Mouse (Mus musculus): ENCODE data around the gene Antxr1. TPM values are rescaled to one million over a fixed set of nuclear protein-coding genes. Genes with fewer than 3 reads are reported as not detected.
A peak's percentile ranks its signal among the peaks of the same experiment; 100 is the strongest.

Gene Antxr1
- polyA plus RNA-seq, 1 experiment from 2014 or later, result 6.5 TPM

DNA sequence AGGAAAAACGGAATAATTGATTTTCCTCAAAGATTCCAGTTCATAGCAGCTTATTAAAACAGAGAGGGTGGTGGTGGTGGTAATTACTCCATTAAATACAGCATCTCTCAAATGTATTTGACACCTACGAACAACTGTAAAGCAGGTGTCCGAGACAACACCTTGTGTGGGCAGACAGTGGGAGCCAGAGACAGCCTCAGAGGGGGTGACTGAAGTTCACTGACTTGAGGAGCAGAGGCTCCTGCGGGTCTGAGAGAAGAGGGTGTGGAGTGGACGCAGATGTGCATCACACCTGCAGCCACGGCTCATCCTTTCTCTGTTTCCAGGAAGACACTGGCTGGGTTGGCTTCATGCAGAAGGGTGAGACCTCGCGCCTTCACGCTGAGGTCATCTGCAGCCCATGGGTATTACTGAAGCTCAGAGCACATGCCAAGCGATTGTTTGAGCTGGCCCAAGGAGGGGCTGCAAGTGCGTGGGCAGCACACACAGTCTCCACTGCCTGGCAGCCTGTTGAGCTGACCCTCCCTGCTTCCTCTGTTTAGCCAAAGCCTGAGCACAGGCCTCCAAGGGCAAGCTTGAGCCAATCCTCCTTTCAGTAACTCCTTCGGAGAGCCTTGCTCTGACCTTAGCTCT is 168.8 kb downstream of the Antxr1 start:
- no peak for ATAC-seq (ENCODE audit: insufficient number of reproducible peaks, insufficient read depth, low FRiP score, low read depth)
- Histone ChIP-seq H3K36me3 (ENCODE audit: control insufficient read depth, insufficient read depth, low read length) (no peaks in the 10 kb centered on the region), H3K4me3 (ENCODE audit: control insufficient read depth in 1 of 2, insufficient read depth in 1 of 2, low read depth in 1 of 2, low read length in 2 of 2) (no peak overlapping the region), H3K9me3 (ENCODE audit: control insufficient read depth, low read length) (no peaks in the 10 kb centered on the region), H3K4me1 (ENCODE audit: control insufficient read depth in 2 of 2, insufficient read depth in 2 of 2, low read length in 2 of 2) (no peaks in the 10 kb centered on the region; a peak in 1 of 4 replicates), H3K9ac (ENCODE audit: low read length) (no peak overlapping the region), H3K27me3 (ENCODE audit: control insufficient read depth, insufficient read depth, low read length) (no peaks in the 10 kb centered on the region), H3K4me2 (ENCODE audit: low read length) (no peak overlapping the region), H3K27ac (replicated peaks in 1 of 2; ENCODE audit: control insufficient read depth in 1 of 2, insufficient read depth in 1 of 2, low read depth in 2 of 2, low read length in 2 of 2) (no peak overlapping the region)
- WGBS, result 83% methylated on average over 12 of the region's 12 CpGs

DNA sequence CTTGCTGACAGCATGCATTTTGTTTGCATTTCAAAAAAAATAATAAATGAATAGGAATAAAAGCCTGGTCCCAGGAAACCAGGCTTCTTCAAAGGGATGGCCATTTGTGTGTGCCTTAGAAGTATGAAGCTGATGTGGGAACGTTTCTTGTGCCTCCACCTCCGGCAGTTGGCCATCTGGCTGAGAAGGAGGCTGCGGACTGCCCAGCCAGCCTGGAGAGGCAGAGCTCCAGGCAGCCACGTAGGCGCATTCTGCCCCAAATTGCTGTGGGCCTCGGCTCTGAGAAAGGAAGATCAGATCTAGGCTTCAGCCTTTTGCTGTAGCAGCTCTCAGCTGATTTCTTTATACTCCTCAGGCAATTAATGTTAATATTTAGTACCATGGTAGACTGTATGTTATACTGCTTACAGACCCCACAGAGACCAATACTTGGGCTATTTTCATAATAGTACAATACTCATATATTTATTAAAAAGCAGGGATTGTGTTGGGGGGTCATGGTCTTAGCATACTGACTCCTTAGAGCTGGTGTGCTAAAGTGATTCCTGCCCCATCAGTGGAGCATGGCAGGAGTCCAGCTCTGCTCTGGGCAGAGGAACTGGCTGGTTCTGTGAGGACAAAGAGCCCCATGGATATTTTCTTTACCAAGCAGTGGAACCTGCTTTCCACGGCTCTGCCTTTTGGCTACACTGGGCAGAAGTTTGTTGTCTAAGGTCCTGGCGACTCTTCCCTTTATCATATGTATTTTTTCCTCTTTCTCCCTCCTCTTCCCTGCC is 169.9 kb downstream of the Antxr1 start:
- Histone ChIP-seq H3K4me2 (ENCODE audit: low read length) (no peak overlapping the region), H3K27me3 (ENCODE audit: control insufficient read depth, insufficient read depth, low read length) (no peaks in the 10 kb centered on the region), H3K9me3 (ENCODE audit: control insufficient read depth, low read length) (no peaks in the 10 kb centered on the region), H3K36me3 (ENCODE audit: control insufficient read depth, insufficient read depth, low read length) (no peaks in the 10 kb centered on the region), H3K4me3 (ENCODE audit: control insufficient read depth in 1 of 2, insufficient read depth in 1 of 2, low read depth in 1 of 2, low read length in 2 of 2) (no peak overlapping the region), H3K4me1 (ENCODE audit: control insufficient read depth in 2 of 2, insufficient read depth in 2 of 2, low read length in 2 of 2) (peaks cover 0 to 5% of the 10 kb centered on the region in 2 experiments; a peak in 1 of 4 replicates), H3K27ac (replicated peaks in 1 of 2; ENCODE audit: control insufficient read depth in 1 of 2, insufficient read depth in 1 of 2, low read depth in 2 of 2, low read length in 2 of 2) (no peak overlapping the region), H3K9ac (ENCODE audit: low read length) (no peak overlapping the region)
- no peak for ATAC-seq (ENCODE audit: insufficient number of reproducible peaks, insufficient read depth, low FRiP score, low read depth)
- 73% methylated on average over 8 of the region's 8 CpGs for WGBS

DNA sequence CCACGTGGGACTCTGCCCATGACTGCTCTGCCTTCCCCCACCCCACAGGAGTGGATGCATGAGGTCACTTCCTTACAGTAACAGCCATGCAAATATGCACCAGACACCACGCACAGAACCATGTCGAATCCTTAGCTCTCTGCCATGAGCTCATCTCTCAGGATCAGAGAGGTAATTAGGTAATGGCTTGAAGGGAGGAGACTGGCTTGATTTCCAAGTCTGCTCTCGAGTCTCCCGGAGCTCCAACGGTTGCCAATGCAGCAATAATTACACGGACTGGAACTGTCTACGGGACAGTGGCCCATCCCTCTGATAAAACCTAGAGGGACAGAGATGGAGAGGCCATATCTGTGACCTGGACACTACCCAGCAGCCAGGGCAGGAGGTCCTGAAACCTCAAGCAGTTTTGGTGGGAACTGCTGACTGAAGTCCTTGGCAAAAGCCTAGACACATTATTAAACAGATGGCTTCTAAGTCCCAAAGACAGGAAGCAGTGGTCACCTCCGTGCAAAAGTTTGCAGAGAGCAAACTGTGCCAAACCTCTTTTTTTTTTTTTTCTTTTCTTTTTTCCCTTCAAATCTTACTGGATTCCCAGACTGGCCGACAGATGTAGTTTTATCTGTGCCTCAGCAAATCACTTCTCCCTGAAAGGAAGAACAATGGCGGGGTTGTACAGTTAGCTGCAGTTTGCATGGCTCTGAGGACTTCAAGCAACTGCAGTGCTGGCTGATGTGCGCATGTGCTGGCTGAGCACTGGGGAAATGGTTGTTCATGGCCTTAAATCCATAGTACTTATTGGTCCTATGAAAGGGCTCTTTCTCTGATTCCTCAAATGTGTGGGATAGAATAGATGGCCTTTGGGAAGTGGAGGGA is 174.0 kb downstream of the Antxr1 start:
- Histone ChIP-seq H3K27me3 (ENCODE audit: control insufficient read depth, insufficient read depth, low read length) (no peaks in the 10 kb centered on the region), H3K9ac (ENCODE audit: low read length) (no peak overlapping the region), H3K4me2 (ENCODE audit: low read length) (no peak overlapping the region), H3K4me1 (ENCODE audit: control insufficient read depth in 2 of 2, insufficient read depth in 2 of 2, low read length in 2 of 2) (peaks cover 0 to 5% of the 10 kb centered on the region in 2 experiments; a peak in 1 of 4 replicates), H3K27ac (replicated peaks in 1 of 2; ENCODE audit: control insufficient read depth in 1 of 2, insufficient read depth in 1 of 2, low read depth in 2 of 2, low read length in 2 of 2) (peak overlapping the region; percentile 61), H3K36me3 (ENCODE audit: control insufficient read depth, insufficient read depth, low read length) (no peaks in the 10 kb centered on the region), H3K9me3 (ENCODE audit: control insufficient read depth, low read length) (no peaks in the 10 kb centered on the region), H3K4me3 (ENCODE audit: control insufficient read depth in 1 of 2, insufficient read depth in 1 of 2, low read depth in 1 of 2, low read length in 2 of 2) (no peak overlapping the region)
- WGBS, result 50% methylated on average over 12 of the region's 12 CpGs
- ATAC-seq (ENCODE audit: insufficient number of reproducible peaks, insufficient read depth, low FRiP score, low read depth), result peak; percentile 50; the same call in 1 of the 2 replicates

DNA sequence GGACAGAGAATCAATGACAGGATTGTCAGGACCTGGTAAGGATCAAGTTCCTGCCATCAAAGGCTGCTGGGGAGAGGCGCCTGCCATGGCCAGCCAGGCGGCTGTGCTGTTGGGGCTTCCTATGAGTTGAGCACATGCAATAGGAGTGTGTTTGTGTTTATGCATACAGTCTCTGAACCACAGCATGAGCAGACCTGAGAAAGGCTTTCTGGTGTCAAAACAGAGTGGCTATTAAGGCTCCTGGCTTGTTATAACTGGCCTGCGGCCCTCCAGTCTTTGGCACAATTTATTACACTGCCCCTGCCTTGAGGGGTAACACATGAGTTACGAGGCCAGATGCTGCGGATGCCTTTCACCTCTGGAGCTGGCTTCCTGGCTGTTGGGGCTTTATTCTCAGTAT is 175.4 kb downstream of the Antxr1 start:
- Histone ChIP-seq H3K9me3 (ENCODE audit: control insufficient read depth, low read length) (no peaks in the 10 kb centered on the region), H3K27me3 (ENCODE audit: control insufficient read depth, insufficient read depth, low read length) (no peaks in the 10 kb centered on the region), H3K4me2 (ENCODE audit: low read length) (no peak overlapping the region), H3K27ac (replicated peaks in 1 of 2; ENCODE audit: control insufficient read depth in 1 of 2, insufficient read depth in 1 of 2, low read depth in 2 of 2, low read length in 2 of 2) (no peak overlapping the region), H3K36me3 (ENCODE audit: control insufficient read depth, insufficient read depth, low read length) (no peaks in the 10 kb centered on the region), H3K4me1 (ENCODE audit: control insufficient read depth in 2 of 2, insufficient read depth in 2 of 2, low read length in 2 of 2) (peaks cover 0 to 5% of the 10 kb centered on the region in 2 experiments; a peak in 1 of 4 replicates), H3K4me3 (ENCODE audit: control insufficient read depth in 1 of 2, insufficient read depth in 1 of 2, low read depth in 1 of 2, low read length in 2 of 2) (no peak overlapping the region), H3K9ac (ENCODE audit: low read length) (no peak overlapping the region)
- 91% methylated on average over 5 of the region's 5 CpGs for WGBS
- no peak for ATAC-seq (ENCODE audit: insufficient number of reproducible peaks, insufficient read depth, low FRiP score, low read depth)

DNA sequence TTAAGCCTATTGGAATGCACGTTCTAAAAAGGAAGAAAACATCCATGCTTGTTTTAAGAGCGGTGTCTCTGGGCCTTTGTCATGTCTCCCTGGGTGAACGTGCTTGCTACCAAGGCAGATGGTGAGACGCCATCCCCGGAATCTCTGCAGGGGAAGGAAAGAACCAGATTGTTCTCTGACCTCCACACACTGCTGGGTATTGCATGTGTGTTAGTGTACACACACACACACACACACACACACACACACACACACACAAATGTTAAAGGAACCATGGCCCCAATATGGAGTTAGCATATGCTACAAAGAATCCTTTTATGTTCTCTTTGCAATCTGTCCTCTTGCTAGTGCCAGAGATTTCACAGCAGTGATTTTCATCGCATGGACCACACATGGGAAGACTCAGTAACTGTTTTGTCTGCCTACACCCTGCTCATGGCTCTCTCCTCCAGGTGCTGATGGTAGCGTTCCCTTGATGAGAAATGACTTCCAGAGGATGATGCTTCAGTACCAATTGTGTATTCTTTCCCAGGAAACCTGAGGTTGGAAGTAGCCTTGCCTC is 177.5 kb downstream of the Antxr1 start:
- H3K27ac ChIP-seq (replicated peaks in 1 of 2; ENCODE audit: control insufficient read depth in 1 of 2, insufficient read depth in 1 of 2, low read depth in 2 of 2, low read length in 2 of 2), result no peak overlapping the region
- no peak overlapping the region for H3K9ac ChIP-seq (ENCODE audit: low read length)
- ATAC-seq (ENCODE audit: insufficient number of reproducible peaks, insufficient read depth, low FRiP score, low read depth), result no peak
- H3K27me3 ChIP-seq (ENCODE audit: control insufficient read depth, insufficient read depth, low read length), result no peaks in the 10 kb centered on the region
- 82% methylated on average over 7 of the region's 7 CpGs for WGBS
- H3K9me3 ChIP-seq (ENCODE audit: control insufficient read depth, low read length), result no peaks in the 10 kb centered on the region
- peaks cover 0 to 5% of the 10 kb centered on the region in 2 experiments; a peak in 1 of 4 replicates for H3K4me1 ChIP-seq (ENCODE audit: control insufficient read depth in 2 of 2, insufficient read depth in 2 of 2, low read length in 2 of 2)
- no peaks in the 10 kb centered on the region for H3K36me3 ChIP-seq (ENCODE audit: control insufficient read depth, insufficient read depth, low read length)
- H3K4me3 ChIP-seq (ENCODE audit: control insufficient read depth in 1 of 2, insufficient read depth in 1 of 2, low read depth in 1 of 2, low read length in 2 of 2), result no peak overlapping the region
- H3K4me2 ChIP-seq (ENCODE audit: low read length), result no peak overlapping the region

DNA sequence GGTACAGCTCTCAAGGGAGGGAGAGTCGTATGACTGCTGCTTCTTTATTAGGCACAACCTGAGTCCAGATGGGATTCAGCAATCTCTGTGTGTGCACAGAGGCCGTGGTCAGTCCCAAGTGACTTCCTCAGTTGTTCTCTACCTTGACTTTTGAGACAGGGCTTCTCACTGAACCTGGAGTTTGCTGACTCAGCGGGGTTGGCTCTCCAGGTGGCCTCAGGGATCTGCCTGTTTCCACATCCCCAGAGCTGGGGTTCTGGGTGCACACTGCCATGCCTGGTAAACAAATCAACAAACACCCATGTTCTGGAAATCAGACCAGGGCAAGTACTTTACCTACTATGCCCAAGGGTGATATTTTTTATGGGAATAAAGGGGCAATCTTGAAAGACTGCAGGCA is 181.8 kb downstream of the Antxr1 start:
- Histone ChIP-seq H3K9ac (ENCODE audit: low read length) (no peak overlapping the region), H3K4me2 (ENCODE audit: low read length) (no peak overlapping the region), H3K27ac (replicated peaks in 1 of 2; ENCODE audit: control insufficient read depth in 1 of 2, insufficient read depth in 1 of 2, low read depth in 2 of 2, low read length in 2 of 2) (no peak overlapping the region), H3K36me3 (ENCODE audit: control insufficient read depth, insufficient read depth, low read length) (no peaks in the 10 kb centered on the region), H3K27me3 (ENCODE audit: control insufficient read depth, insufficient read depth, low read length) (no peaks in the 10 kb centered on the region), H3K9me3 (ENCODE audit: control insufficient read depth, low read length) (no peaks in the 10 kb centered on the region), H3K4me1 (ENCODE audit: control insufficient read depth in 2 of 2, insufficient read depth in 2 of 2, low read length in 2 of 2) (peaks cover 3 to 4% of the 10 kb centered on the region in 2 experiments; a peak in 1 of 4 replicates), H3K4me3 (ENCODE audit: control insufficient read depth in 1 of 2, insufficient read depth in 1 of 2, low read depth in 1 of 2, low read length in 2 of 2) (no peak overlapping the region)
- 92% methylated on average over 3 of the region's 3 CpGs for WGBS
- ATAC-seq (ENCODE audit: insufficient number of reproducible peaks, insufficient read depth, low FRiP score, low read depth), result no peak

DNA sequence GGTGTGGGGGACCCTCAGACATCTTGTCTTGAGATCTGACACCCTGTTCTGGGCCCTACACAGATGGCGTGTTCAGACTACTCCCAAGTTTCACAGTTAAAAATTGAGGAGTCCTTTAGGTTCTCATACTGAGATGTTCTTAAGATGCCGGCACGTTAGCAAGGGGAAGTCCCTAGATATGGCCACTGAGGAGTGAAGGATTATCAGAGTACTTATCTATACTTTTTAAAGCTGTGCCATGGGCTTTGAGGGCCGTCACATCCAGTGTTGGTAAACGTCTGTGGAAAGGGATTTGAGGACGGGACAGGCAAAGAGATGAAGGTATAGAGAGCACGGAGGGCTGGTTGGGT is 182.4 kb downstream of the Antxr1 start:
- Histone ChIP-seq H3K36me3 (ENCODE audit: control insufficient read depth, insufficient read depth, low read length) (no peaks in the 10 kb centered on the region), H3K4me1 (ENCODE audit: control insufficient read depth in 2 of 2, insufficient read depth in 2 of 2, low read length in 2 of 2) (peaks cover 3 to 4% of the 10 kb centered on the region in 2 experiments; a peak in 1 of 4 replicates), H3K9ac (ENCODE audit: low read length) (no peak overlapping the region), H3K9me3 (ENCODE audit: control insufficient read depth, low read length) (no peaks in the 10 kb centered on the region), H3K27ac (replicated peaks in 1 of 2; ENCODE audit: control insufficient read depth in 1 of 2, insufficient read depth in 1 of 2, low read depth in 2 of 2, low read length in 2 of 2) (no peak overlapping the region), H3K4me3 (ENCODE audit: control insufficient read depth in 1 of 2, insufficient read depth in 1 of 2, low read depth in 1 of 2, low read length in 2 of 2) (no peak overlapping the region), H3K4me2 (ENCODE audit: low read length) (no peak overlapping the region), H3K27me3 (ENCODE audit: control insufficient read depth, insufficient read depth, low read length) (no peaks in the 10 kb centered on the region)
- WGBS, result 68% methylated on average over 7 of the region's 7 CpGs
- no peak for ATAC-seq (ENCODE audit: insufficient number of reproducible peaks, insufficient read depth, low FRiP score, low read depth)
